Comparison of ENCODE assay signal across 16 mouse cellular contexts in genomic region chr11:121277516-121277915, GRCm38 (mm10).
"Had no signal": no experiment of that assay in that cellular context is flagged by ENCODE, and none has a peak within 500 bp of the region (broad histone marks: within the 10 kb centered on the region; RNA-seq: fewer than 3 reads in every experiment).

No protein-coding gene starts in this region.

- H3K27me3 ChIP-seq: lung, embryonic 15.5 days; midbrain, embryonic 13.5 days; midbrain, embryonic 15.5 days; neural tube, embryonic 12.5 days; stomach, embryonic 15.5 days had no signal

- H3K27ac ChIP-seq: lung, embryonic 15.5 days; macrophage; midbrain, embryonic 13.5 days; midbrain, embryonic 15.5 days; neural tube, embryonic 12.5 days; stomach, embryonic 15.5 days; stomach, postnatal 0 days had no signal

- H3K9me3 ChIP-seq: lung, embryonic 15.5 days; midbrain, embryonic 13.5 days; midbrain, embryonic 15.5 days; neural tube, embryonic 12.5 days; stomach, embryonic 15.5 days had no signal

- H3K4me1 ChIP-seq: lung, embryonic 15.5 days; neural tube, embryonic 12.5 days; stomach, embryonic 15.5 days had no signal

- DNase-seq: liver, postnatal 0 days; lung, adult 2 months; lung, postnatal 14 days; lung, postnatal 36 days; right cerebral cortex, postnatal 14 days; thymus, adult 2 months; thymus, postnatal 25 days; thymus, postnatal 4 days had no signal

- H3K36me3 ChIP-seq: midbrain, embryonic 15.5 days; stomach, embryonic 15.5 days had no signal

- H3K4me3 ChIP-seq: lung, embryonic 15.5 days; midbrain, embryonic 13.5 days; midbrain, embryonic 15.5 days; neural tube, embryonic 12.5 days; stomach, embryonic 15.5 days had no signal

- ATAC-seq: lung, postnatal 0 days; midbrain, embryonic 13.5 days; midbrain, embryonic 15.5 days had no signal
